9 mouse cellular contexts compared by ENCODE assay signal in the genomic region with DNA sequence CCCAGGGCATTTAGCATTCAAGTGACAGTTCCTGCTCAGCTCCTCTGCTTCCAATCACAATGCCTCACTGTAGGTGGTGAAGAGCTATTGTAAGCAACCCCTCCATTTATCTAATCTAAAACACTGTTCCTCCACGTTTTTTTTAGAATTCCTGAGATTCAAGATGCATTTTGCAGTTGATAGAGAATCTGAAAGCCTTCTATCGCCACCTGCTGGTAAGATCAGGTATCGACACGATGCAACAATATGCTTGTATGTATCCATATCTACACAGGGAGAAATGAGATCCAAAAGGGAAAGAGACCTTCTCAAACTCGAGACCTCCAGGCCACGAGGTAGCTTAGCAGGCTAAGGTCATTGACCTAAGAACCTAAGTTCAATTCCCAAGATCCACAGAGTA. TPM values are rescaled to one million over a fixed set of nuclear protein-coding genes. Genes with fewer than 3 reads are reported as not detected.
A peak's percentile ranks its signal among the peaks of the same experiment; 100 is the strongest.
DNase-seq lines count a peak whose midpoint lies in the region; ATAC-seq and TF ChIP-seq lines count a peak whose summit lies in the region.
"Had no signal": no experiment of that assay in that cellular context is flagged by ENCODE, and none has a peak within 500 bp of the region (broad histone marks: within the 10 kb centered on the region; RNA-seq: fewer than 3 reads in every experiment).

No protein-coding gene starts in this region.

- no peak overlapping the region for H3K4me3 ChIP-seq in kidney, embryonic 15.5 days (replicated peaks)
- no peak overlapping the region for H3K4me3 ChIP-seq in midbrain, postnatal 0 days (ENCODE audit: low read depth, low read length)
- H3K4me3 ChIP-seq: embryonic facial prominence, embryonic 15.5 days had no signal

- H3K4me1 ChIP-seq in kidney, embryonic 15.5 days: no peaks in the 10 kb centered on the region
- no peaks in the 10 kb centered on the region for H3K4me1 ChIP-seq in midbrain, postnatal 0 days (ENCODE audit: insufficient read depth, low read length)
- H3K4me1 ChIP-seq: embryonic facial prominence, embryonic 15.5 days had no signal

- ATAC-seq in kidney, embryonic 15.5 days (replicated peaks; ENCODE audit: low FRiP score): no peak
- ATAC-seq in midbrain, postnatal 0 days (ENCODE audit: low FRiP score): no peak

- H3K27ac ChIP-seq in kidney, embryonic 15.5 days: no peak overlapping the region
- no peak overlapping the region for H3K27ac ChIP-seq in midbrain, postnatal 0 days (ENCODE audit: low read depth, low read length)
- H3K27ac ChIP-seq: embryonic facial prominence, embryonic 15.5 days had no signal

- no peaks in the 10 kb centered on the region for H3K9me3 ChIP-seq in kidney, embryonic 15.5 days (replicated peaks)
- H3K9me3 ChIP-seq in midbrain, postnatal 0 days (ENCODE audit: low read length): no peaks in the 10 kb centered on the region
- H3K9me3 ChIP-seq: embryonic facial prominence, embryonic 15.5 days had no signal

- TF ChIP-seq CTCF in midbrain, postnatal 0 days (IDR thresholded peaks at IDR 0.05): peak; percentile 98

- H3K36me3 ChIP-seq in kidney, embryonic 15.5 days: peaks cover 80% of the 10 kb centered on the region
- H3K36me3 ChIP-seq in midbrain, postnatal 0 days (ENCODE audit: insufficient read depth, low read length): peaks cover 6% of the 10 kb centered on the region; the same call in 1 of the 2 replicates

- no peaks in the 10 kb centered on the region for H3K27me3 ChIP-seq in kidney, embryonic 15.5 days
- H3K27me3 ChIP-seq in midbrain, postnatal 0 days (ENCODE audit: insufficient read depth, low read length): no peaks in the 10 kb centered on the region
- H3K27me3 ChIP-seq: embryonic facial prominence, embryonic 15.5 days had no signal

- H3K4me2 ChIP-seq in kidney, embryonic 15.5 days: no peak overlapping the region
- H3K4me2 ChIP-seq in midbrain, postnatal 0 days (ENCODE audit: low read depth, low read length, poor library complexity, severe bottlenecking): no peak overlapping the region
- H3K4me2 ChIP-seq: embryonic facial prominence, embryonic 15.5 days had no signal

- H3K9ac ChIP-seq in kidney, embryonic 15.5 days: no peak overlapping the region
- no peak overlapping the region for H3K9ac ChIP-seq in midbrain, postnatal 0 days (replicated peaks; ENCODE audit: low read length, poor library complexity, severe bottlenecking)
- H3K9ac ChIP-seq: embryonic facial prominence, embryonic 15.5 days had no signal

- DNase-seq in kidney, adult 18-20 months: peak; percentile 82
- peak; percentile 88 for DNase-seq in adrenal gland, postnatal 10 days
- DNase-seq in embryo, embryonic 11.5 days (ENCODE audit: low read depth, low spot score): peak; percentile 54
- peak; percentile 85 for DNase-seq in heart, postnatal 4 days
- DNase-seq in left cerebral cortex, adult 11 months (ENCODE audit: low spot score): peak; percentile 55
- peak; percentile 92 for DNase-seq in midbrain, postnatal 0 days (ENCODE audit: low spot score)
- DNase-seq in testis, postnatal 14 days (ENCODE audit: low spot score): peak; percentile 45

- 0% methylated on average over 6 of the region's 6 CpGs for WGBS in kidney, embryonic 15.5 days
- WGBS in midbrain, postnatal 0 days: 3% methylated on average over 6 of the region's 6 CpGs

RNA-seq across cellular contexts. Expression of gene Tnip1, which starts 21.4 kb away (rescaled TPM):
- polyA plus RNA-seq in kidney, embryonic 15.5 days (2015; fragmentation: Nextera tagmentation; extraction: Ambion mirVana): 16.8 and 20.7 TPM in 2 replicates
- total RNA-seq in adrenal gland, postnatal 10 days (2021): 10 to 100 TPM; 53.2 to 64.1 TPM
- 10 to 100 TPM; 29.5 to 33.7 TPM for total RNA-seq in heart, postnatal 4 days (2021)
- total RNA-seq in midbrain, postnatal 0 days (2014; rRNA removed): 19.2 and 20.9 TPM in 2 replicates
- polyA plus RNA-seq in midbrain, postnatal 0 days (2015; fragmentation: Nextera tagmentation; extraction: Ambion mirVana): 17.0 and 17.2 TPM in 2 replicates

RNA-seq across cellular contexts. Expression of gene Anxa6, which starts 49.2 kb away (rescaled TPM):
- polyA plus RNA-seq in kidney, embryonic 15.5 days (2015; fragmentation: Nextera tagmentation; extraction: Ambion mirVana): 201 and 233 TPM in 2 replicates
- 100 to 1,000 TPM; 181 to 222 TPM for total RNA-seq in adrenal gland, postnatal 10 days (2021)
- 100 to 1,000 TPM; 355 to 365 TPM for total RNA-seq in heart, postnatal 4 days (2021)
- 48.2 and 51.5 TPM in 2 replicates for total RNA-seq in midbrain, postnatal 0 days (2014; rRNA removed)
- 37.6 and 39.3 TPM in 2 replicates for polyA plus RNA-seq in midbrain, postnatal 0 days (2015; fragmentation: Nextera tagmentation; extraction: Ambion mirVana)
